Mouse (Mus musculus) hindbrain, embryonic 10.5 days (tissue): ENCODE data around the gene Gatb. TPM values are rescaled to one million over a fixed set of nuclear protein-coding genes. Genes with fewer than 3 reads are reported as not detected.

ENCODE experiments used
- DNase-seq: peaks from one replicate; pipeline ENCODE4 v3.0.0-alpha.2; 2017; ENCODE audit warnings: low spot score
- H3K27ac ChIP-seq: fragments of 300-500 bp; sonication (generic); 2 replicates; pipeline ENCODE4 v1.5.1; 2016; ENCODE audit warnings: mild to moderate bottlenecking, moderate library complexity
- H3K27me3 ChIP-seq: fragments of 300-500 bp; sonication (generic); 2 replicates; pipeline ENCODE4 v1.6.1; 2016; ENCODE audit warnings: mild to moderate bottlenecking; ENCODE audit not compliant: poor library complexity, insufficient read depth, severe bottlenecking
- H3K36me3 ChIP-seq: fragments of 300-500 bp; sonication (generic); 2 replicates; pipeline ENCODE4 v1.6.1; 2016; ENCODE audit warnings: mild to moderate bottlenecking, moderate library complexity
- H3K4me1 ChIP-seq: fragments of 300-500 bp; sonication (generic); replicated peaks from 2 replicates; pipeline ENCODE4 v1.6.1; 2016; ENCODE audit warnings: mild to moderate bottlenecking
- H3K4me3 ChIP-seq: fragments of 300-500 bp; sonication (generic); 2 replicates; pipeline ENCODE4 v1.5.1; 2016; ENCODE audit warnings: mild to moderate bottlenecking, moderate library complexity
- H3K9me3 ChIP-seq: fragments of 300-500 bp; sonication (generic); 2 replicates; pipeline ENCODE4 v1.6.1; 2016; ENCODE audit warnings: mild to moderate bottlenecking, moderate library complexity
- WGBS: fragments of 180-500 bp; shearing (Covaris S2); methylation state at CpG from one replicate; pipeline ENCODE4 v1.1.7; 2016; 5-methylcytosine and 5-hydroxymethylcytosine counted together
- polyA plus RNA-seq: library from polyadenylated mRNA; unstranded; fragments of >200 nt; fragmentation: Nextera tagmentation; extraction: Ambion mirVana; gene quantifications from 2 replicates; pipeline ENCODE4 v1.2.1, GENCODE M21; 2016

Gene Gatb
- 23.2 and 26.3 TPM in 2 replicates for polyA plus RNA-seq

- no peaks in the 10 kb centered on the region for H3K9me3 ChIP-seq
- H3K27me3 ChIP-seq = no peaks in the 10 kb centered on the region
- 4% methylated on average over 41 of the region's 41 CpGs for WGBS
- no peaks in the 10 kb centered on the region for H3K36me3 ChIP-seq
- peak within 1 kb of the TSS; percentile 78 for H3K4me3 ChIP-seq
- no peaks in the 10 kb centered on the region; the same call in 1 of the 2 replicates for H3K4me1 ChIP-seq
- peak; percentile 95 for DNase-seq
- H3K27ac ChIP-seq = peak within 1 kb of the TSS; percentile 92
Measured at GRCm38 (mm10) chr3:85573864-85574830, at the start of gene Gatb. Gene Gatb (plus strand): TSS chr3:85574119.

- 90% methylated on average over 8 of the region's 8 CpGs for WGBS
- Histone ChIP-seq H3K36me3 (no peaks in the 10 kb centered on the region), H3K4me3 (no peak overlapping the region), H3K27ac (no peak overlapping the region), H3K9me3 (no peaks in the 10 kb centered on the region), H3K27me3 (no peaks in the 10 kb centered on the region), H3K4me1 (peaks cover 14% of the 10 kb centered on the region)
- no peak for DNase-seq
Measured at GRCm38 (mm10) chr3:85530601-85531161, 43.2 kb upstream of the Gatb start.

GRCm38 (mm10) chr3:85532376-85532775 lies 41.5 kb upstream of the Gatb start:
- no peaks in the 10 kb centered on the region for H3K27me3 ChIP-seq
- peaks cover 19% of the 10 kb centered on the region for H3K4me1 ChIP-seq
- no peak overlapping the region for H3K27ac ChIP-seq
- no peaks in the 10 kb centered on the region for H3K36me3 ChIP-seq
- no peak overlapping the region for H3K4me3 ChIP-seq
- WGBS = 53% methylated on average over 3 of the region's 3 CpGs
- no peak for DNase-seq
- no peaks in the 10 kb centered on the region for H3K9me3 ChIP-seq

GRCm38 (mm10) chr3:85535042-85535441 lies 38.9 kb upstream of the Gatb start:
- Histone ChIP-seq H3K27ac (no peak overlapping the region), H3K4me3 (no peak overlapping the region), H3K9me3 (no peaks in the 10 kb centered on the region), H3K27me3 (no peaks in the 10 kb centered on the region), H3K36me3 (no peaks in the 10 kb centered on the region), H3K4me1 (peaks cover 12% of the 10 kb centered on the region)
- no peak for DNase-seq
- 85% methylated on average over 3 of the region's 3 CpGs for WGBS

DNA sequence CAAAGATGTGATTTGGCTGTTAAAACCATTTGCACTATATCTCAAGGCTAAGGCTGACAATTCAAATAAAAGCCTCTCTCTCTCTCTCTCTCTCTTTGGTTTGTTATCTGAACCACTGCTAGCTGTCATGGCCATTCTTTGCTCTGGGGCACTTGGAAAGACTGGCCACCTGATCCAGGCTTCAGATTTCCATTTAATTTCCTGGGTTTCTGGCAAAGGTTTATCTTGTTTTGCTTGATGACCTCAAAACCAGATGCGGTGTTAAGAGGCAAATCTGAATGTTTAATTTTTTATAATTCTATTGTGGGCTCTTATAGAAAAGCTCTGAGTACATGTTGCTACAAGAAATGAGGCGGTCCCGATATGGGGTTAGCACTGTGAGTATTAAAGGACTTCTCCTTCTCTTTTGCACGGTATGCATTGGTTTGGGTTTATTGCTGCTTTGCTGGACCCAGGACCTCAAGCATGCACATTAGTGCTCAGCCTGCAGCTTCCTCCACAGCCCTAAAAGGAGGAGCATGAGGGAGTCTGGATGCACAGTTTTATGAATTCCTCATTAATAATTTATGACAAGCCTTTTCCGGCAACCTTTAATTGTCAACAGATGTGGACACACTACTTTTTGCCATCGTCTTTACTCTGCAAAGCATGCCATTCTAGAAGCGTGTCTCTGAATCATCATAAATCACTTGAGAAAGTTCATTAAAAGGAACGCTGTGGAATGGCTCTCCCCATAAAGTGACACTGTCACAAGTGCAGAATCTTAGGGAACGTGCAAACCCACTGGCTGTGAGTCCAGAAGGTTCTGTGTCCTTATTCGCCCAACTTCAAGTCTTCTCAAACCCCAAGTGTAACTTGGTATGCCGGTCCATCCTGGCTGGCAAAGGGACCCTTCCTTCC lies 38.0 kb upstream of the Gatb start:
- no peak for DNase-seq
- H3K9me3 ChIP-seq = no peaks in the 10 kb centered on the region
- H3K36me3 ChIP-seq = no peaks in the 10 kb centered on the region
- H3K4me3 ChIP-seq = no peak overlapping the region
- H3K27me3 ChIP-seq = no peaks in the 10 kb centered on the region
- WGBS = 85% methylated on average over 11 of the region's 11 CpGs
- H3K4me1 ChIP-seq = peaks cover 12% of the 10 kb centered on the region
- no peak overlapping the region for H3K27ac ChIP-seq

DNA sequence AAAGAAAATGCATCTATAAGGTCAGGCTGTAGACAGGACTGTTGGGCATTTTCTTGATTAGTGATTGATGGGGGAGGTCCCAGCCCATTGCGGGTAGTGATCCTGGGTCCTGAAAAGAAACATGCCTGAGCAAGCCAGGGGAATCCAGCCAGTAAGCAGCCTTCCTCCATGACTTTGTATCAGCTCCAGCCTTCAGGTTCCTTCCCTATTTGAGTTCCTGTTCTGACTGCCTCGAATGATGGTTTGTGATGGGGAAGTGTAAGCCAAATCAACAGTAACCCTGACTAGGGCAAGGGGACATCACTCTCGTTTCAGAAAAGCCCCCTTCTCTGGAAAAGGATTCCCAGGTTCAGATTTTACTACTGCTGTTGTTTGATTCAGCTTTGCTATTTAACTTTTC lies 31.2 kb upstream of the Gatb start:
- H3K4me3 ChIP-seq = no peak overlapping the region
- no peaks in the 10 kb centered on the region for H3K4me1 ChIP-seq
- 72% methylated on average over 3 of the region's 3 CpGs for WGBS
- H3K27me3 ChIP-seq = no peaks in the 10 kb centered on the region
- no peaks in the 10 kb centered on the region for H3K9me3 ChIP-seq
- DNase-seq = no peak
- no peak overlapping the region for H3K27ac ChIP-seq
- no peaks in the 10 kb centered on the region for H3K36me3 ChIP-seq

GRCm38 (mm10) chr3:85543652-85544051 lies 30.3 kb upstream of the Gatb start:
- Histone ChIP-seq H3K36me3 (no peaks in the 10 kb centered on the region), H3K4me3 (no peak overlapping the region), H3K27me3 (no peaks in the 10 kb centered on the region), H3K4me1 (no peaks in the 10 kb centered on the region), H3K27ac (no peak overlapping the region), H3K9me3 (no peaks in the 10 kb centered on the region)
- DNase-seq = peak; percentile 18
- WGBS = 77% methylated on average over 2 of the region's 2 CpGs

- H3K4me1 ChIP-seq = peaks cover 5% of the 10 kb centered on the region; the same call in 1 of the 2 replicates
- no peak overlapping the region for H3K27ac ChIP-seq
- H3K4me3 ChIP-seq = no peak overlapping the region
- H3K27me3 ChIP-seq = no peaks in the 10 kb centered on the region
- H3K9me3 ChIP-seq = no peaks in the 10 kb centered on the region
- WGBS = 92% methylated on average over 4 of the region's 4 CpGs
- no peak for DNase-seq
- no peaks in the 10 kb centered on the region for H3K36me3 ChIP-seq
Measured at GRCm38 (mm10) chr3:85550312-85550711, 23.6 kb upstream of the Gatb start.

DNA sequence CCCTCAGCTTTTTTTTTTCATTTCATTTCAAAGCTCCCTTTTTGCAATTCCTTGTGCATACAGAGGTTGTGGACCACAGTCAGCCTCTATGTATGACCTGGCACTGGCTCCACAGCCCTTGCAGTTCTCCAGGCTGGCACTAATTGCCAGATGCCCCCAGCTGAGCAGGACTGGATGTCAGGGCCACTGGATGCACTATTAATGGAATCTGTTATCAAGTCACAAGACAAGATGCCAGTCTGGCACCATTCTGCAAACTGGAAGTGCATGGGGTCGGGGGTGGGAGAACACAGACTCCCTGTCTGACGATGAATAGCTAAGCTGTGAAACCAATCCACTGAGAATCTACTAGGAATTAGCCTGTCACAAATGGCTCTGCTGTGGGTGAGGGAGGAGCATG lies 22.6 kb upstream of the Gatb start:
- no peak for DNase-seq
- H3K4me1 ChIP-seq = peaks cover 5% of the 10 kb centered on the region; the same call in 1 of the 2 replicates
- 75% methylated on average over 2 of the region's 2 CpGs for whole genome bisulfite sequencing
- H3K4me3 ChIP-seq = no peak overlapping the region
- no peaks in the 10 kb centered on the region for H3K27me3 ChIP-seq
- H3K9me3 ChIP-seq = no peaks in the 10 kb centered on the region
- no peaks in the 10 kb centered on the region for H3K36me3 ChIP-seq
- no peak overlapping the region for H3K27ac ChIP-seq

DNA sequence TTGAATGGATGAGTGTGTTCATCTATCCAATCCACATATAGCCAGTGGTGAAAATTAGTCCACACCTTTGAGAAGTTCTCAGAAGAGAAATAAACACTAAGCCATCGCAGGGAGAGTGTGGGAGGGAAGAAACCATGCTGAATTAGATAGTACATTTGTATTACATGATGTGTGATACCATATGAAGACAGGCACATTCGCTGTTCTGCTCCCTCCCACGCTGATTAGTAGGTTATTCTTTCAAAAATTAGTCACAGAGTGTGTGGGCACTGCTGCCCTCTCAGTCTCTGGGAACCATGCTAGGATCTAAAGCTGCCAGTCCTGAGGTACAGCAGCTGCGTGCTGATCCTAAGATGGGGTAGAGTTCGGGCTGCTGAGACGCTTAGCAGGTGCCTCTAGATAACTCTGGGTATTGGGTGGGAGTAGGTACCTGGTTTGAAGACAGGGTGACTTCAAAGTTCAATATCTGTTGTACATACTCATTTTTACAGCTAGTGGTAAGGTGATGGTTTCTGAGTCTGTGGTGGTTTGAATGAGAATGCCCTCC lies 20.1 kb upstream of the Gatb start:
- Histone ChIP-seq H3K27me3 (no peaks in the 10 kb centered on the region), H3K9me3 (no peaks in the 10 kb centered on the region), H3K36me3 (no peaks in the 10 kb centered on the region), H3K4me1 (peaks cover 5% of the 10 kb centered on the region; the same call in 1 of the 2 replicates), H3K4me3 (no peak overlapping the region), H3K27ac (no peak overlapping the region)
- DNase-seq = no peak
- WGBS = 88% methylated on average over 6 of the region's 6 CpGs

DNA sequence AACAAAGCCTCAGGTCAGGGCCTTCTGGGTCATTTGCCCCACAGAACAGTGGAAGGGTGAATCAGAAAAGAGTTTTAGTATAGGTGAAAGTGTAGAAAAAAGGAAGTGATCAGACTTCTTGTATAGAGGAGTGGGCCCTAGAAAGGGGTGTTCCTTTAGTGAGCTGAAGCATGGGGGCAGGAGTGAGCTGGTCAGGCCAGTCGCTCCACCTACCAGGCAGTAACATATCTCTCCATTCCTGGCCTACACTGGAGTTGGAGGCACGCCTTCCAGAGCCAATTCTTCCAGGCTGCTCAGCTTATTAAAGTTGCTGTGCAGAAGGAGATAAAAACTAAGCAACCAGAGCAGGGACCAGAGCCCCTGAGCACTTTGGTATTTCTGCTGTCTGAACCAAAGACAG lies 9.3 kb upstream of the Gatb start:
- Histone ChIP-seq H3K4me1 (no peaks in the 10 kb centered on the region), H3K27ac (no peak overlapping the region), H3K9me3 (no peaks in the 10 kb centered on the region), H3K27me3 (no peaks in the 10 kb centered on the region), H3K36me3 (no peaks in the 10 kb centered on the region), H3K4me3 (no peak overlapping the region)
- DNase-seq = no peak
- WGBS = 63% methylated on average over 2 of the region's 2 CpGs

- H3K9me3 ChIP-seq = no peaks in the 10 kb centered on the region
- no peak overlapping the region for H3K27ac ChIP-seq
- 64% methylated on average over 2 of the region's 2 CpGs for WGBS
- H3K36me3 ChIP-seq = no peaks in the 10 kb centered on the region
- H3K27me3 ChIP-seq = no peaks in the 10 kb centered on the region
- DNase-seq = peak; percentile 34
- H3K4me1 ChIP-seq = no peaks in the 10 kb centered on the region; the same call in 1 of the 2 replicates
- no peak overlapping the region for H3K4me3 ChIP-seq
Measured at GRCm38 (mm10) chr3:85571276-85571675, 2.6 kb upstream of the Gatb start.
